Mouse (Mus musculus): ENCODE measurements around the gene 4833420G17Rik. TPM values are rescaled to one million over a fixed set of nuclear protein-coding genes. Genes with fewer than 3 reads are reported as not detected.

Gene 4833420G17Rik
- polyA plus RNA-seq (2014; fragmentation: Illumina TruSeq; extraction: RNeasy Lipid Tissue Mini Kit (QIAGEN cat#74804); ENCODE audit: low read depth, low replicate concordance): 36.5 TPM

GRCm38 (mm10) chr13:119462596-119463560 lies at the start of gene 4833420G17Rik:
TSS of gene 4833420G17Rik (plus strand) at chr13:119462768.

DNA sequence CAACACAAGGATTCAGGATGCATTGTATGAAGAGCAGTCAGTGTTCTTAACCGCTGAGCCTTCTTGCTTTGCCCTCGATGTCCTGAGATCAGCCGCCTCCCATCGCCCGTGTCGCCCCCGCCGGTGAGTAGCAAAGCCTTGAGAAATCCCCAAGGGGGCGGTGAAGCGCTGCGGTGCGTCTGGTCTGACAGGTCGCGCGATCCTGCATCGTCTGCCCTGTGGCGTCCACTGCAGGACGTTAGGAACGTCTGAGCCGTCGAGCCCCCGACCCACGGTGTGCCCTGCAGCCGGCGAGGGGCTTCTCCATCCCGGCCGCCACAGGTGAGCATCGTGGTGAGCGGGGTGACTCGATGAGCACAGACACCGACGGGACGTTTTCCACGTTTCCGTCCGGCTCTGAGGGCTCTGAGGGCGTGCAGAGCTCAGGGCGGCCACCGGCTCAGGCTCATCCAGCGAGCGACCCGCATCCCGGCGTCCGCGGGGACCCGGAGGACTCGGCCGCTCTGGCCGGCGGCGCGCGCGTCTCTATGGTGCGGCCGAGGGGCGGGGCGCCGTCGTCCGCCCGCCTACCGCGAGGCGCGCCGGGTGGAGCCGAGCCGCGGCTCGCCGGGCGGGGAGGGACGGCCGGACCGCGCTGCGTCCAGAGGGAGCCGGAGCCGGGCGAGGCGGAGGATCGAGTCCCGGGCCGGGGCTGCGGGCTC lies 25.5 kb downstream of the 4833420G17Rik start, which contains the start of the genes Tmem267 and 3110070M22Rik:
Gene Tmem267 (plus strand): TSS at position 160 of the 701 bp plus-strand sequence.
Gene 3110070M22Rik (minus strand): TSS at position 504 of the 701 bp plus-strand sequence.

Other genes starting within 250 kb of the 4833420G17Rik start
- 200 TPM for gene Paip1, start 34.2 kb upstream of the 4833420G17Rik start, polyA plus RNA-seq (2014; fragmentation: Illumina TruSeq; extraction: RNeasy Lipid Tissue Mini Kit (QIAGEN cat#74804); ENCODE audit: low read depth, low replicate concordance)
- gene Tmem267, start 25.3 kb downstream of the 4833420G17Rik start, polyA plus RNA-seq (2014; fragmentation: Illumina TruSeq; extraction: RNeasy Lipid Tissue Mini Kit (QIAGEN cat#74804); ENCODE audit: low read depth, low replicate concordance): 418 TPM
- 53.7 TPM for gene 3110070M22Rik, start 25.6 kb downstream of the 4833420G17Rik start, polyA plus RNA-seq (2014; fragmentation: Illumina TruSeq; extraction: RNeasy Lipid Tissue Mini Kit (QIAGEN cat#74804); ENCODE audit: low read depth, low replicate concordance)
- 7.9 TPM for gene Ccl28, start 161.1 kb downstream of the 4833420G17Rik start, polyA plus RNA-seq (2014; fragmentation: Illumina TruSeq; extraction: RNeasy Lipid Tissue Mini Kit (QIAGEN cat#74804); ENCODE audit: low read depth, low replicate concordance)
- 82.8 TPM for gene Hmgcs1, start 227.6 kb downstream of the 4833420G17Rik start, polyA plus RNA-seq (2014; fragmentation: Illumina TruSeq; extraction: RNeasy Lipid Tissue Mini Kit (QIAGEN cat#74804); ENCODE audit: low read depth, low replicate concordance)